Mouse (Mus musculus): ENCODE measurements around the gene Car3. TPM values are rescaled to one million over a fixed set of nuclear protein-coding genes. Genes with fewer than 3 reads are reported as not detected.
"Not testable (repeated sequence)": the region's sequence is repeated elsewhere in the genome, so short reads cannot be mapped to it uniquely, and the experiment has no call there.

Gene Car3
- total RNA-seq (2014; rRNA removed) (1,504 and 1,617 TPM in 2 replicates), polyA plus RNA-seq (2012; rRNA removed) (1,802 and 2,250 TPM in 2 replicates)

- Histone ChIP-seq H3K27me3 (ENCODE audit: control insufficient read depth, insufficient read depth, low read length) (no peaks in the 10 kb centered on the region), H3K36me3 (ENCODE audit: control insufficient read depth, insufficient read depth, low read length) (peaks cover 19% of the 10 kb centered on the region), H3K79me2 (ENCODE audit: control insufficient read depth, insufficient read depth, low read length) (no peaks in the 10 kb centered on the region), H3K4me3 (ENCODE audit: insufficient read depth, low read depth, low read length) (peak within 1 kb of the TSS; percentile 55), H3K27ac (replicated peaks; ENCODE audit: insufficient read depth, low read depth, low read length) (peak within 1 kb of the TSS; percentile 74), H3K9ac (ENCODE audit: low read depth, low read length) (peak within 1 kb of the TSS; percentile 77), H3K4me1 (ENCODE audit: control insufficient read depth, insufficient read depth, low read length) (peaks cover 15% of the 10 kb centered on the region)
- TF ChIP-seq CTCF (IDR thresholded peaks at IDR 0.05; ENCODE audit: low read depth, low read length) = no peak
- TF ChIP-seq POLR2A (IDR thresholded peaks at IDR 0.05; ENCODE audit: extremely low read depth, insufficient read depth, low read length) = no peak
- peak; percentile 79 for DNase-seq (ENCODE audit: extremely low read depth, low read depth, low spot score)
- WGBS = 4% methylated on average over 18 of the region's 18 CpGs
Measured at GRCm38 (mm10) chr3:14863022-14863711, at the start of gene Car3. TSS of gene Car3 (plus strand) at chr3:14863512.

- not testable (repeated sequence) for H3K27ac ChIP-seq (replicated peaks; ENCODE audit: insufficient read depth, low read depth, low read length); H3K36me3 ChIP-seq (ENCODE audit: control insufficient read depth, insufficient read depth, low read length); H3K4me1 ChIP-seq (ENCODE audit: control insufficient read depth, insufficient read depth, low read length); H3K9ac ChIP-seq (ENCODE audit: low read depth, low read length); H3K79me2 ChIP-seq (ENCODE audit: control insufficient read depth, insufficient read depth, low read length); H3K27me3 ChIP-seq (ENCODE audit: control insufficient read depth, insufficient read depth, low read length); H3K4me3 ChIP-seq (ENCODE audit: insufficient read depth, low read depth, low read length)
- peak; percentile 51 for DNase-seq (ENCODE audit: extremely low read depth, low read depth, low spot score)
- 19% methylated on average over 1 of the region's 1 CpGs for WGBS
Measured at GRCm38 (mm10) chr3:14815396-14815795, 47.9 kb upstream of the Car3 start.

- Histone ChIP-seq H3K27me3 (ENCODE audit: control insufficient read depth, insufficient read depth, low read length) (no peaks in the 10 kb centered on the region), H3K4me1 (ENCODE audit: control insufficient read depth, insufficient read depth, low read length) (peaks cover 11% of the 10 kb centered on the region; the same call in 1 of the 2 replicates), H3K79me2 (ENCODE audit: control insufficient read depth, insufficient read depth, low read length) (no peaks in the 10 kb centered on the region), H3K4me3 (ENCODE audit: insufficient read depth, low read depth, low read length) (no peak overlapping the region), H3K36me3 (ENCODE audit: control insufficient read depth, insufficient read depth, low read length) (no peaks in the 10 kb centered on the region), H3K27ac (replicated peaks; ENCODE audit: insufficient read depth, low read depth, low read length) (peak overlapping the region; percentile 54; the same call in 1 of the 2 replicates), H3K9ac (ENCODE audit: low read depth, low read length) (no peak overlapping the region)
- DNase-seq (ENCODE audit: extremely low read depth, low read depth, low spot score) = peak; percentile 86
- TF ChIP-seq CTCF (IDR thresholded peaks at IDR 0.05; ENCODE audit: low read depth, low read length) (peak; percentile 25; the same call in 1 of the 2 replicates), POLR2A (IDR thresholded peaks at IDR 0.05; ENCODE audit: extremely low read depth, insufficient read depth, low read length) (no peak)
- WGBS = 21% methylated on average over 1 of the region's 1 CpGs
Measured at GRCm38 (mm10) chr3:14819844-14820504, 43.3 kb upstream of the Car3 start.

- Histone ChIP-seq H3K36me3 (ENCODE audit: control insufficient read depth, insufficient read depth, low read length) (no peaks in the 10 kb centered on the region), H3K9ac (ENCODE audit: low read depth, low read length) (no peak overlapping the region), H3K27ac (replicated peaks; ENCODE audit: insufficient read depth, low read depth, low read length) (peak overlapping the region; percentile 73), H3K4me3 (ENCODE audit: insufficient read depth, low read depth, low read length) (no peak overlapping the region), H3K4me1 (ENCODE audit: control insufficient read depth, insufficient read depth, low read length) (peaks cover 19% of the 10 kb centered on the region), H3K27me3 (ENCODE audit: control insufficient read depth, insufficient read depth, low read length) (no peaks in the 10 kb centered on the region), H3K79me2 (ENCODE audit: control insufficient read depth, insufficient read depth, low read length) (no peaks in the 10 kb centered on the region)
- DNase-seq (ENCODE audit: extremely low read depth, low read depth, low spot score) = peak; percentile 97
- TF ChIP-seq CTCF (IDR thresholded peaks at IDR 0.05; ENCODE audit: low read depth, low read length) (no peak), POLR2A (IDR thresholded peaks at IDR 0.05; ENCODE audit: extremely low read depth, insufficient read depth, low read length) (no peak)
Measured at GRCm38 (mm10) chr3:14828896-14829295, 34.4 kb upstream of the Car3 start.

DNA sequence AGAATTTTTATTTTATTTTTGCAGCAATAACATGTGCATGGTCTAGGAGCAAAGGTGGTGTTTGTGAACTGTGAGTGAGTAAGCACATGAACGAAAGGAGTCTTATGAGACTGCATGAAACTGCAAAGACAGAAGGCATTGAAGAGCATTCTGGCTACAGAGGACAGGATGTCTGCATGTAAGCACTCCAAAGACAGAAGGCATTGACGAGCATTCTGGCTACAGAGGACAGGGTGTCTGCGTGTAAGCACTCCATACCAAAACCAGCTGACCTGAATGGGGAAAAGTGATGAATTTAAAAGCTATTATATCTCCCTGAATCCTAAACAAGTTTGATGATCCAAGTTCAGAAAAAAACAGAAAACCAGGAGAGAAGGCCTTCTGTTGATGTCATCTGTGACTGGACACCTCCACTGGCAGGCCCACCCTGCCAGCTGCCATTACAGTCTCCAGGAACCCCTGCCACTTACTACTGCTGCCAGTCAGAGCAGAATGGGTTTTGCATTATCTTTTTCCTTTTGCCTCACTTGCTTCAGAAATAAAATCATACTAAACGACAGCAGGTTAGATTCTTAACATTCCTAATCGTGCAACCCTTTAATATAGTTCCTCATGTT lies 32.0 kb upstream of the Car3 start:
- no peak for TF ChIP-seq CTCF (IDR thresholded peaks at IDR 0.05; ENCODE audit: low read depth, low read length)
- no peak for TF ChIP-seq POLR2A (IDR thresholded peaks at IDR 0.05; ENCODE audit: extremely low read depth, insufficient read depth, low read length)
- Histone ChIP-seq H3K79me2 (ENCODE audit: control insufficient read depth, insufficient read depth, low read length) (no peaks in the 10 kb centered on the region), H3K9ac (ENCODE audit: low read depth, low read length) (no peak overlapping the region), H3K36me3 (ENCODE audit: control insufficient read depth, insufficient read depth, low read length) (no peaks in the 10 kb centered on the region), H3K27ac (replicated peaks; ENCODE audit: insufficient read depth, low read depth, low read length) (peak overlapping the region; percentile 55), H3K4me1 (ENCODE audit: control insufficient read depth, insufficient read depth, low read length) (peaks cover 19% of the 10 kb centered on the region), H3K27me3 (ENCODE audit: control insufficient read depth, insufficient read depth, low read length) (no peaks in the 10 kb centered on the region), H3K4me3 (ENCODE audit: insufficient read depth, low read depth, low read length) (no peak overlapping the region)
- DNase-seq (ENCODE audit: extremely low read depth, low read depth, low spot score) = no peak
- 64% methylated on average over 5 of the region's 5 CpGs for whole genome bisulfite sequencing

All from liver, adult 2 months (tissue).